Mouse (Mus musculus): ENCODE measurements around the gene Rbms2. TPM values are rescaled to one million over a fixed set of nuclear protein-coding genes. Genes with fewer than 3 reads are reported as not detected.
A peak's percentile ranks its signal among the peaks of the same experiment; 100 is the strongest.
"Not testable (repeated sequence)": the region's sequence is repeated elsewhere in the genome, so short reads cannot be mapped to it uniquely, and the experiment has no call there.

Rbms2 gene
- polyA plus RNA-seq, 1 experiment from 2014 or later = 19.5 TPM

DNA sequence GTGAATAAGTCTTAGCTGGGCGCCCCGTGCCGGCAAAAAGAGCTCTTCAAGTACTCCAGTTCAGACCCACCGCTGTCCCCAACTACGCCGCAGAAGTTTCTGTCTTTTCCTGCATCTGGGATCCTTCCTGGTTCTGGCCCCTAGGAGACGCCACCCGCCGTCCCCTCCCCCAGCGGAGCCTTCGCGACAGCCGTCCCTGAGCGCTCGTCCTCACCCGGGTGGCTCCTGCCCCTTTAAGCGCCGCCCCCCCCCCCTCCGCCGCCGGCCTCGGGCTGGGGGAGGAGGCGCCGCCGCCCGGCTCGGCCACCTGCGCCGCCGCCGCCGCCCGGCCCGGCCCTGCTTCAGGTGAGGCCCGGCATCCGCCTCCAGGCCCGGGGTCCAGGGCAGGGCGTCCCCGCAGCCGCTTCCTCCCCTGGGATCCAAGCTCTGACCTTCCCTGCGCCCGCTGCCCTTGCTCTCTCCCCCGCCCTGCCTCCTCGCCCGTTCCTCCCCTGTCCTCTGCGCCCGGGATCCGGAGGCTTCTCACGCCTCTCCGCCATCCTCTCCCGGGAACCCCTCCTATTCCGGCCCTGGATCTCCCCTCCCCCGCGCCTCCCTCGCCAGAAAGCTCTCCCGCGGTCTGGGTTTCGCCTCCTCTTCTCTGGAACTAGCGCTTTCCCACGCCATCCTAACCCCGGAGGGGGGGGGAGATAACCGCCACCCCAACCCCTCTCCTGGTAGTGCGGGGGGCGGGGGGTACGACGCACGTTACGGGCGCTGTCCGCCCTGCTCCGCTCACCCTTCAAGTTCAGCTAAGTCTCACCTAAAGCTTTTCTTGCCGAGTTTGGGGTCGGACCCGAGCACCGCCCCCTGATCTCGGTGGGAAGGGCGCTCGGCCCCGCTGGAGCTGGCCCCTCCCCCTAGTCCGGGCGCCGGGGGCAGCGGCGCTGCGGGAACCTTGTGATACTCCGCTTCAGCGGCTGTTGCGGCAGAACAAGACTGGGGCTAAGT is 87.3 kb downstream of the Rbms2 start:
- H3K27me3 ChIP-seq (ENCODE audit: control insufficient read depth, insufficient read depth, low read length) = no peaks in the 10 kb centered on the region
- peak overlapping the region; percentile 91 for H3K4me2 ChIP-seq (replicated peaks; ENCODE audit: low read depth, low read length)
- no peaks in the 10 kb centered on the region for H3K9me3 ChIP-seq (ENCODE audit: control insufficient read depth, low read length)
- peak overlapping the region; percentile 94 for H3K27ac ChIP-seq (ENCODE audit: low read depth, low read length)
- peaks cover 20% of the 10 kb centered on the region for H3K4me1 ChIP-seq (replicated peaks; ENCODE audit: control insufficient read depth, insufficient read depth, low read length)
- peak overlapping the region; percentile 79 for H3K4me3 ChIP-seq (ENCODE audit: low read depth, low read length)
- peak overlapping the region; percentile 81 for H3K9ac ChIP-seq (ENCODE audit: low read depth, low read length)
- WGBS = 0% methylated on average over 65 of the region's 88 CpGs
- H3K36me3 ChIP-seq (ENCODE audit: control insufficient read depth, insufficient read depth, low read length) = peaks cover 8% of the 10 kb centered on the region
- peak; percentile 67 for ATAC-seq (ENCODE audit: low FRiP score)
- DNase-seq (ENCODE audit: low spot score) = peak; percentile 84

DNA sequence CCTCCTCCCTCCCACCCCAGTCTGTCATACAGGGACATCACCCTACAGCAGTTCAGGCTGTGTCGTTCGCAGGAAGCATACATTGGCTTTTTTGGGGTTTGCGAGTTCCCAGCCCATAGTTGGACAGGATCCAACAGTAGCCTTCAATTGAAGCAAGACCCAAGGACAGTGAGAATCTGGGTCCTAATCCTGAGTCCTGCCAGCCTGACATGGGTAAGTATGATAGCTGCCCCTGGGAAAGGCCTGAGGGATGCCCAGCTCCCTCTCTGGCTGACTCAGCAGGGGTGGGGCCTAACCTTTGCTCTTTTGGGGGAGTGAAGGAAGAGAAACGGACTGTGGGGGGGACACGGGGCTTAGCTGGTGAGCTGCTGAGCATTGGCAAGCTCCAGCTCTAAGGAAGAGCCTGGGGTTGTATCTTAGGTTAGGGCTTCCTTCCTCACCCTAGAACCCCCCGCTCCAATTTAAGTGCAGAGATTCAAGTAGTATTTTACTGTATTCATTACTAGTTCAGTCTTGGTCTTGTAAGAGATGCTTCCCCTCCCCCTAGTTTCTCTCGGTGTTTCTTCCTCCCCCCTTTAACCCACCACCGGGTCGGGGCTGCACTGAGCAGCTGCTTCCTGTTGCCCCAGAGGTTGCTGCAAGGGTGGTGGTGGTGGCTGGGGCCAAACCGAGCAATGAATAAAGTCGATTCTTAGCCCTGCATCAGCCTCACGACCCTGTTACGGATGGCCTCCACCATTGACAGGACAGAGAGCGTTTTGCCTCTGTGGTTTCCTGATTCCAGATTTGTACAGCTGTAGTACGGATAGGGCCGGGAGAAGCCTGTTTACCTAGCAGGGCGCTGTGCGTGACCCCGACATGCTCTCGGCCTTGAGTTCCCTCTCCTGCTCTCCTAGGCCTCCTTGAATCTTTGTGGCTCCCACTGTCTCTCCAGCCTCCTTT is 88.3 kb downstream of the Rbms2 start, which contains the start of gene Baz2a:
TSS of gene Baz2a (plus strand) at position 14 of the 942 bp plus-strand sequence.
- Histone ChIP-seq H3K4me2 (replicated peaks; ENCODE audit: low read depth, low read length) (peak within 1 kb of the TSS; percentile 91), H3K4me1 (replicated peaks; ENCODE audit: control insufficient read depth, insufficient read depth, low read length) (peaks cover 20% of the 10 kb centered on the region), H3K9me3 (ENCODE audit: control insufficient read depth, low read length) (no peaks in the 10 kb centered on the region), H3K4me3 (ENCODE audit: low read depth, low read length) (peak within 1 kb of the TSS; percentile 79), H3K27ac (ENCODE audit: low read depth, low read length) (peak within 1 kb of the TSS; percentile 94), H3K27me3 (ENCODE audit: control insufficient read depth, insufficient read depth, low read length) (no peaks in the 10 kb centered on the region), H3K9ac (ENCODE audit: low read depth, low read length) (peak within 1 kb of the TSS; percentile 81), H3K36me3 (ENCODE audit: control insufficient read depth, insufficient read depth, low read length) (peaks cover 9% of the 10 kb centered on the region)
- WGBS = 2% methylated on average over 20 of the region's 20 CpGs
- DNase-seq (ENCODE audit: low spot score) = peak; percentile 53
- peak; percentile 50 for ATAC-seq (ENCODE audit: low FRiP score)

- ATAC-seq (ENCODE audit: low FRiP score) = peak; percentile 42
- H3K36me3 ChIP-seq (ENCODE audit: control insufficient read depth, insufficient read depth, low read length) = peaks cover 17% of the 10 kb centered on the region
- no peaks in the 10 kb centered on the region for H3K27me3 ChIP-seq (ENCODE audit: control insufficient read depth, insufficient read depth, low read length)
- DNase-seq (ENCODE audit: low spot score) = peak; percentile 94
- H3K9ac ChIP-seq (ENCODE audit: low read depth, low read length) = peak overlapping the region; percentile 81
- WGBS = 9% methylated on average over 14 of the region's 14 CpGs
- peak overlapping the region; percentile 91 for H3K4me2 ChIP-seq (replicated peaks; ENCODE audit: low read depth, low read length)
- H3K4me3 ChIP-seq (ENCODE audit: low read depth, low read length) = peak overlapping the region; percentile 79
- H3K4me1 ChIP-seq (replicated peaks; ENCODE audit: control insufficient read depth, insufficient read depth, low read length) = peaks cover 18% of the 10 kb centered on the region
- no peaks in the 10 kb centered on the region for H3K9me3 ChIP-seq (ENCODE audit: control insufficient read depth, low read length)
- 0 out of 2 replicates have a peak overlapping the region, but pooled peaks have one; percentile 94 for H3K27ac ChIP-seq (ENCODE audit: low read depth, low read length)
These were observed 89.2 kb downstream of the Rbms2 start for GRCm38 (mm10) chr10:128090651-128091563.

DNA sequence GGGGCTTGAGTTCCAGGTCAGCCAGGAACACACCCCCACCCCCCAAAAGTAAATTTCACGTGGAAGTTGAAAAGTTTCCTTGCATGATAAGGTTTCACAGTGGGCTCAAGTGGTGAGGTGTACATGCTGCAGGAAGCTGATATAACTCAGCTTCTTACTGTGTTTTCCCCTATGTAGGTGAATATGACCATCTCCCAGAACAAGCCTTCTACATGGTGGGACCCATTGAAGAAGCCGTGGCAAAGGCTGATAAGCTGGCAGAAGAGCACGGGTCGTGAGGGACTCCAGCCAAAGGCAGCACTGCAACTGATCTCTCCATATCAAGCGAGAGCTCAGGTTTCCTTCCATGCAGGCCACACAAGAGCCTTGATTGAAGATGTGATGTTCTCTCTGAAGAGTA is 90.3 kb downstream of the Rbms2 start:
- Histone ChIP-seq H3K4me2 (replicated peaks; ENCODE audit: low read depth, low read length) (no peak overlapping the region), H3K4me3 (ENCODE audit: low read depth, low read length) (no peak overlapping the region), H3K9ac (ENCODE audit: low read depth, low read length) (no peak overlapping the region), H3K27me3 (ENCODE audit: control insufficient read depth, insufficient read depth, low read length) (no peaks in the 10 kb centered on the region), H3K9me3 (ENCODE audit: control insufficient read depth, low read length) (no peaks in the 10 kb centered on the region), H3K27ac (ENCODE audit: low read depth, low read length) (no peak overlapping the region), H3K36me3 (ENCODE audit: control insufficient read depth, insufficient read depth, low read length) (peaks cover 24% of the 10 kb centered on the region), H3K4me1 (replicated peaks; ENCODE audit: control insufficient read depth, insufficient read depth, low read length) (peaks cover 20% of the 10 kb centered on the region)
- no peak for DNase-seq (ENCODE audit: low spot score)
- no peak for ATAC-seq (ENCODE audit: low FRiP score)
- WGBS = 86% methylated on average over 5 of the region's 5 CpGs

DNA sequence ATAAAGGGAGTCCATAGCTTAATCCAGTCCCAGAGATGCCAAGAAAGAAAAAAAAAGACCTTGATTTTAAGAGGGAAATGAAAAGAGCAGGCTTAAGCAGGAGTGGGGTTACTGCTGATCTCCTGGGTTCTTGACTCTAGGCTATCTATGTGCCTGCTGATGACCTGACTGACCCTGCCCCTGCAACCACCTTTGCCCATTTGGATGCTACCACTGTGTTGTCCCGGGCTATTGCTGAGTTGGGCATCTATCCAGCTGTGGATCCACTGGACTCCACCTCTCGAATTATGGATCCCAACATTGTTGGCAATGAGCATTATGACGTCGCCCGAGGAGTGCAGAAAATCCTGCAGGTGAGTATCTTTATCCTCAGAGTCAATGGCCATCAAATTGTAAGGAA is 91.9 kb downstream of the Rbms2 start:
- Histone ChIP-seq H3K9ac (ENCODE audit: low read depth, low read length) (no peak overlapping the region), H3K4me1 (replicated peaks; ENCODE audit: control insufficient read depth, insufficient read depth, low read length) (peaks cover 11% of the 10 kb centered on the region), H3K4me2 (replicated peaks; ENCODE audit: low read depth, low read length) (no peak overlapping the region), H3K27me3 (ENCODE audit: control insufficient read depth, insufficient read depth, low read length) (no peaks in the 10 kb centered on the region), H3K27ac (ENCODE audit: low read depth, low read length) (no peak overlapping the region), H3K4me3 (ENCODE audit: low read depth, low read length) (no peak overlapping the region), H3K36me3 (ENCODE audit: control insufficient read depth, insufficient read depth, low read length) (peaks cover 24% of the 10 kb centered on the region), H3K9me3 (ENCODE audit: control insufficient read depth, low read length) (no peaks in the 10 kb centered on the region)
- 94% methylated on average over 5 of the region's 5 CpGs for WGBS
- ATAC-seq (ENCODE audit: low FRiP score) = no peak
- no peak for DNase-seq (ENCODE audit: low spot score)

DNA sequence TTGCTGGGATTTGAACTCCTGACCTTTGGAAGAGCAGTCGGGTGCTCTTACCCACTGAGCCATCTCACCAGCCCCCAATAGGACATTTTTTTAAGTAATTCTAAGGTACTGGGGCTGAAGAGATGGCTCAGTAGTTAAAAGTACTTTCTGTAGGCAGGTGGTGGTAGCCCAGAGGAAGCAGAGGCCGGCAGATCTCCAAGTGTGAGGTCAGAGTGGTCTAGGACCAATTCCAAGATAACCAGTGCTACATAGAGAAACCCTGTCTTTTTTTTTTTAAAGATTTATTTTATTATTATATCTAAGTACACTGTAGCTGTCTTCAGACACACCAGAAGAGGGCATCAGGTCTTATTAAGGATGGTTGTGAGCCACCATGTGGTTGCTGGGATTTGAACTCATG is 92.9 kb downstream of the Rbms2 start:
- Histone ChIP-seq H3K4me1 (replicated peaks; ENCODE audit: control insufficient read depth, insufficient read depth, low read length) (peaks cover 11% of the 10 kb centered on the region), H3K36me3 (ENCODE audit: control insufficient read depth, insufficient read depth, low read length) (peaks cover 24% of the 10 kb centered on the region)
- DNase-seq (ENCODE audit: low spot score); H3K4me2 ChIP-seq (replicated peaks; ENCODE audit: low read depth, low read length); H3K9me3 ChIP-seq (ENCODE audit: control insufficient read depth, low read length); H3K27ac ChIP-seq (ENCODE audit: low read depth, low read length); H3K9ac ChIP-seq (ENCODE audit: low read depth, low read length); H3K27me3 ChIP-seq (ENCODE audit: control insufficient read depth, insufficient read depth, low read length); ATAC-seq (ENCODE audit: low FRiP score); H3K4me3 ChIP-seq (ENCODE audit: low read depth, low read length): not testable (repeated sequence)
- 77% methylated on average over 2 of the region's 2 CpGs for WGBS

DNA sequence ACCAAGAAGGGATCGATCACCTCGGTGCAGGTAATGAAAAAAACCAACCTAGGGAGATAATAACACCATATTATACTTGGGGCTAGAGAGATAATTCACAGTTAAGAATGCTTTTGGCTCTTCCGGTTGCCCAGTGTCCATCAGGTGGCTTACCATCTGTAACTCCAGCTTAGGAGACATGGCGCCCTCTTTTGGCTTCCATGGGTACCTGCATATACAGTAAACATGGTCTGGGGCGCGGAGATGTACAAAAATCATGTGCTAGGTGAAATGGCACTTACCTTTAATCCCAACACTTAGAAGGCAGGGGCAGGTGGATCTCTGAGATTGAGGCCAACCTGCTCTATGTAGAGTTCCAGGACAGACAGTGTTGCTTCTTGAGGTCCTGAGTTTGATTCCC is 93.7 kb downstream of the Rbms2 start:
- Histone ChIP-seq H3K4me1 (replicated peaks; ENCODE audit: control insufficient read depth, insufficient read depth, low read length) (peaks cover 3% of the 10 kb centered on the region), H3K9ac (ENCODE audit: low read depth, low read length) (no peak overlapping the region), H3K27me3 (ENCODE audit: control insufficient read depth, insufficient read depth, low read length) (no peaks in the 10 kb centered on the region), H3K27ac (ENCODE audit: low read depth, low read length) (no peak overlapping the region), H3K9me3 (ENCODE audit: control insufficient read depth, low read length) (no peaks in the 10 kb centered on the region), H3K4me2 (replicated peaks; ENCODE audit: low read depth, low read length) (no peak overlapping the region), H3K4me3 (ENCODE audit: low read depth, low read length) (no peak overlapping the region), H3K36me3 (ENCODE audit: control insufficient read depth, insufficient read depth, low read length) (peaks cover 24% of the 10 kb centered on the region)
- 78% methylated on average over 6 of the region's 6 CpGs for WGBS
- no peak for ATAC-seq (ENCODE audit: low FRiP score)
- DNase-seq (ENCODE audit: low spot score) = peak; percentile 54

Data from hindbrain, embryonic 11.5 days (tissue).